Mouse (Mus musculus) embryonic facial prominence, embryonic 14.5 days (tissue): ENCODE results near the gene Olfr671. TPM values are rescaled to one million over a fixed set of nuclear protein-coding genes. Genes with fewer than 3 reads are reported as not detected.
A peak's percentile ranks its signal among the peaks of the same experiment; 100 is the strongest.
"Not testable (repeated sequence)": the region's sequence is repeated elsewhere in the genome, so short reads cannot be mapped to it uniquely, and the experiment has no call there.

Source experiments
- ATAC-seq: fragments of 200-750 bp; cut with Nextera tagmentation; 2 replicates; pipeline ENCODE4 v1.8.0; 2017; ENCODE audit warnings: low read depth, moderate number of reproducible peaks, moderate TSS enrichment
- DNase-seq: peaks from one replicate; pipeline ENCODE4 v3.0.0-alpha.2; 2015; ENCODE audit warnings: low spot score
- H3K27ac ChIP-seq: fragments of 300-500 bp; sonication (generic); replicated peaks from 2 replicates; pipeline ENCODE4 v1.5.1; 2014; ENCODE audit warnings: low read depth, mild to moderate bottlenecking, low read length, moderate library complexity
- H3K27me3 ChIP-seq: fragments of 300-500 bp; sonication (generic); replicated peaks from 2 replicates; pipeline ENCODE4 v1.6.1; 2014; ENCODE audit warnings: low read length; ENCODE audit not compliant: control insufficient read depth, insufficient read depth
- H3K36me3 ChIP-seq: fragments of 300-500 bp; sonication (generic); 2 replicates; pipeline ENCODE4 v1.6.1; 2014; ENCODE audit warnings: low read length, mixed read lengths; ENCODE audit not compliant: control insufficient read depth, insufficient read depth
- H3K4me1 ChIP-seq: fragments of 300-500 bp; sonication (generic); 2 replicates; pipeline ENCODE4 v1.6.1; 2014; ENCODE audit warnings: antibody characterized with exemption, low read length; ENCODE audit not compliant: control insufficient read depth, insufficient read depth
- H3K4me2 ChIP-seq: fragments of 300-500 bp; sonication (generic); 2 replicates; pipeline ENCODE4 v1.6.1; 2014; ENCODE audit warnings: low read depth, mild to moderate bottlenecking, low read length, moderate library complexity, mixed read lengths
- H3K4me3 ChIP-seq: fragments of 300-500 bp; sonication (generic); 2 replicates; pipeline ENCODE4 v1.5.1; 2014; ENCODE audit warnings: low read depth, mild to moderate bottlenecking, low read length
- H3K9ac ChIP-seq: fragments of 300-500 bp; sonication (generic); 2 replicates; pipeline ENCODE4 v1.6.1; 2014; ENCODE audit warnings: low read depth, mild to moderate bottlenecking, low read length, moderate library complexity, mixed read lengths
- H3K9me3 ChIP-seq: fragments of 300-500 bp; sonication (generic); 2 replicates; pipeline ENCODE4 v1.6.1; 2016; ENCODE audit warnings: low read length; ENCODE audit not compliant: control insufficient read depth
- WGBS: fragments of 180-500 bp; shearing (Covaris S2); extraction: QIAGEN DNeasy Blood & Tissue Kit; methylation state at CpG from one replicate; pipeline ENCODE4 v1.1.7; 2014; 5-methylcytosine and 5-hydroxymethylcytosine counted together
- polyA plus RNA-seq: library from polyadenylated mRNA; unstranded; fragments of >200 nt; fragmentation: Nextera tagmentation; extraction: Ambion mirVana; gene quantifications from 2 replicates; pipeline ENCODE4 v1.2.1, GENCODE M21; 2014

Gene Olfr671
- not detected in 2 replicates for polyA plus RNA-seq

DNA sequence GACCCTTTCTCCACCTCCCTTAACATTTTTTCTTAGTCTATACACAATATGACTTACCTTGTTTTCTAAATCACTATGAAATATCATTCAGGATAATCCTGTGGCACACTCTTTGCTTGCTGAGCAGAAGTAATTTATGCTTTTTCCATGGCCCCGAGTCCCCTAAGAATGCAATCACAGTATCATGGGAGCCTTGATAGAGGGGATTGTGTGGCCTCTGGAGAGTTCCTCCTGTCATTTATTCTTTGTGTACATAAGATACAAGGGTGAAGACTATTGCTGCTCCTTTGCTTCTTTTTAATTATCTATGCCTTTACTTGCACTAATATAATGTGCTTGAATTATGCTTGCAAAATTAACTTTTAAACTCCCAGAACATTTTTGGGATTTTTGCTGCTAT lies at the start of gene Olfr671:
Gene Olfr671, minus strand, starts transcription at position 101 of the 400 bp plus-strand sequence.
- Histone ChIP-seq H3K36me3 (no peaks in the 10 kb centered on the region), H3K9ac (no peak within 1 kb of the TSS), H3K27me3 (no peaks in the 10 kb centered on the region), H3K4me3 (no peak within 1 kb of the TSS), H3K4me2 (no peak within 1 kb of the TSS), H3K9me3 (no peaks in the 10 kb centered on the region), H3K27ac (no peak within 1 kb of the TSS), H3K4me1 (no peaks in the 10 kb centered on the region)
- no peak for DNase-seq
- no peak for ATAC-seq
- WGBS: 75% methylated on average over 1 of the region's 1 CpGs

DNA sequence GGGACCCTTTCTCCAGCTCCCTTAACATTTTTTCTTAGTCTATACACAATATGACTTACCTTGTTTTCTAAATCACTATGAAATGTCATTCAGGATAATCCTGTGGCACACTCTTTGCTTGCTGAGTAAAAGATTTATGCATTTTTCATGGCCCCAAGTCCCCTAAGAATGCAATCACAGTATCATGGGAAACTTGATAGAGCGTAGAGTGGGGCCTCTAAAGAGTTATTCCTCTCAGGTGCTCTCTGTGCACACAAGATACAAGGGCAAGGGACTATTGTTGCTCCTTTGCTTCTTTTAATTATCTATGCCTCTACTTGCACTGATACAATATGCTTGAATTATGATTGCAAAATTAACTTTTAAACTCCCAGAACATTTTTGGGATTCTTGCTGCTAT lies 49.4 kb upstream of the Olfr671 start, which contains the start of gene Olfr675:
Gene Olfr675, minus strand, starts transcription at position 101 of the 400 bp plus-strand sequence.
- Histone ChIP-seq H3K9ac (no peak within 1 kb of the TSS), H3K4me1 (no peaks in the 10 kb centered on the region; the same call in 1 of the 2 replicates), H3K4me2 (no peak within 1 kb of the TSS), H3K36me3 (no peaks in the 10 kb centered on the region), H3K4me3 (no peak within 1 kb of the TSS), H3K27ac (no peak within 1 kb of the TSS), H3K9me3 (no peaks in the 10 kb centered on the region), H3K27me3 (no peaks in the 10 kb centered on the region)
- WGBS: 60% methylated on average over 1 of the region's 1 CpGs
- DNase-seq (no peak), ATAC-seq (no peak)

DNA sequence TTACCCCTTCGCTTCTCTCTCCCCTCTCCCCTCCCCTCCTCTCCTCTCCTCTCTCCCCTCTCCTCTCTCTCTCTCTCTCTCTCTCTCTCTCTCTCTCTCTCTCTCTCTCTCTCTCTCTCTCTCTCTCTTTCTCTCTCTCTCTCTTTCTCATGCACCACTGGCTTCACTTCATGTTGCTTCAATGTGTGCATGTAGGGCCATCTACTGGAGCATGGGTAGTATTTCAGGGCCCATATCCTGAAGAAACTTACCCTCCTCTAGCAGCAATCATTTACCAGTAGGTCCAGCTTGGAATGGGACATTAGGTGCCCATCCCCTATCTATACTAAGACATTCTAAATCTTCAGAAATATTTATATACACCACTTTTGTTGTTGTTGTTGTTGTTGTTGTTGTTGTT lies 43.6 kb upstream of the Olfr671 start:
- WGBS: 53% methylated on average over 1 of the region's 1 CpGs
- ATAC-seq (no peak), DNase-seq (peak; percentile 2)
- H3K9me3 ChIP-seq: no peaks in the 10 kb centered on the region
- H3K4me1 ChIP-seq: no peaks in the 10 kb centered on the region
- no peak overlapping the region for H3K4me3 ChIP-seq
- H3K27ac ChIP-seq: no peak overlapping the region
- H3K36me3 ChIP-seq: no peaks in the 10 kb centered on the region
- no peaks in the 10 kb centered on the region for H3K27me3 ChIP-seq
- no peak overlapping the region for H3K9ac ChIP-seq
- no peak overlapping the region for H3K4me2 ChIP-seq

DNA sequence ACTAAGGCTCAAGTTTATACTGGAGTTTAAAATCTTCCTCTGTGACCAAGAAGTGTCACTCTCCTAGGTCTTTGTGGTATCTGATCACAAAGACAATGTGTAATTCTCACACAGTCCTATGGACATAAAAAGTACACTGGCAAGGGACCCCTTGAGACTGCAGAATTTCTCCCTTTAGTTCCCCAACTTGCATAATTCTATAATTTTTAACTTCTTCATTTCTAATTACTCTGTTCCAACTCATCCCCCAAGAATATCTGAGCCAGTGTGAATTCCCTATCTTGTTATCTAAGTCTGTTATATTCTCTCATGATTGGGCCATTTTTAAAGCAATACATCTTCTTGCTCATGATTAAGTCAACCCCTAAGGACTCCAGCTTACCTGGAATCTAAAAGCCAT lies 23.0 kb upstream of the Olfr671 start, which contains the start of gene Olfr672:
Gene Olfr672, minus strand, starts transcription at position 101 of the 400 bp plus-strand sequence.
- H3K4me1 ChIP-seq: no peaks in the 10 kb centered on the region
- H3K36me3 ChIP-seq: no peaks in the 10 kb centered on the region
- no peak within 1 kb of the TSS for H3K27ac ChIP-seq
- no peak within 1 kb of the TSS for H3K9ac ChIP-seq
- no peaks in the 10 kb centered on the region for H3K27me3 ChIP-seq
- no peak within 1 kb of the TSS for H3K4me3 ChIP-seq
- ATAC-seq (no peak), DNase-seq (no peak)
- H3K4me2 ChIP-seq: no peak within 1 kb of the TSS
- no peaks in the 10 kb centered on the region for H3K9me3 ChIP-seq

GRCm38 (mm10) chr7:104972507-104972906 lies 6.4 kb downstream of the Olfr671 start:
- DNase-seq, H3K27ac ChIP-seq, H3K4me2 ChIP-seq, H3K4me1 ChIP-seq, H3K9me3 ChIP-seq, H3K9ac ChIP-seq, H3K36me3 ChIP-seq, H3K4me3 ChIP-seq, H3K27me3 ChIP-seq, ATAC-seq: not testable (repeated sequence)
- 69% methylated on average over 2 of the region's 2 CpGs for WGBS

DNA sequence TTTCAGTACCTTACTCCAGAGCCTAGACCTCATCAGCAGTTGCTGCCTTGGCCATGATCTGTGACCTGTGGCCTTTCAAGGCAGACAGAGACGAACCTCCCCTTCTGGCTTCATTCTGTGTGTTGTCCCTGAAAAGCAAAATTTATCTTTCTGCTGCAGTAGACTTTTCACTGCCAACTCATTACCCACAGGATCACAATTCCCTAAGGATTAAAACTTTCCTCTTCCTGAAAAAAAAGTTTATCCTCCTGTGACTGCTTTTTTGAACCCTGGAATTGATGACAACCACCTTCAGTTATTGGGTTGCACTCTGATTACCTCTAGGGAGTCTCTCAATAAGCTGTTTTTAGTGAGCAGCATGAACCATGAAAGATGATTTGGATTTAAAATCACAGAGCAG lies 16.4 kb downstream of the Olfr671 start, which contains the start of gene Olfr670:
Gene Olfr670, minus strand, starts transcription at position 101 of the 400 bp plus-strand sequence.
- no peak within 1 kb of the TSS for H3K27ac ChIP-seq
- WGBS: 47% methylated on average over 1 of the region's 1 CpGs
- no peaks in the 10 kb centered on the region for H3K36me3 ChIP-seq
- H3K9ac ChIP-seq: no peak within 1 kb of the TSS
- H3K4me2 ChIP-seq: no peak within 1 kb of the TSS
- DNase-seq (no peak), ATAC-seq (no peak)
- H3K4me3 ChIP-seq: no peak within 1 kb of the TSS
- H3K4me1 ChIP-seq: no peaks in the 10 kb centered on the region
- H3K27me3 ChIP-seq: no peaks in the 10 kb centered on the region
- H3K9me3 ChIP-seq: no peaks in the 10 kb centered on the region

GRCm38 (mm10) chr7:104950234-104950633 lies 28.7 kb downstream of the Olfr671 start:
- DNase-seq, H3K9ac ChIP-seq, H3K9me3 ChIP-seq, H3K4me1 ChIP-seq, H3K27me3 ChIP-seq, H3K27ac ChIP-seq, ATAC-seq, H3K36me3 ChIP-seq, H3K4me2 ChIP-seq, H3K4me3 ChIP-seq: not testable (repeated sequence)
- WGBS: 92% methylated on average over 16 of the region's 16 CpGs

- 84% methylated on average over 1 of the region's 1 CpGs for WGBS
- no peak within 1 kb of the TSS for H3K4me2 ChIP-seq
- no peak for ATAC-seq
These were observed 45.0 kb downstream of the Olfr671 start, which contains the start of gene Olfr669 for GRCm38 (mm10) chr7:104933940-104934339. TSS of gene Olfr669 (plus strand) at chr7:104934240.

GRCm38 (mm10) chr7:104927957-104928356 lies 51.0 kb downstream of the Olfr671 start, which contains the start of gene Olfr668:
TSS of gene Olfr668 (minus strand) at chr7:104928057.
- Histone ChIP-seq H3K4me2 (no peak within 1 kb of the TSS), H3K4me1 (no peaks in the 10 kb centered on the region), H3K9ac (no peak within 1 kb of the TSS), H3K4me3 (no peak within 1 kb of the TSS), H3K27me3 (no peaks in the 10 kb centered on the region), H3K36me3 (no peaks in the 10 kb centered on the region), H3K9me3 (no peaks in the 10 kb centered on the region), H3K27ac (no peak within 1 kb of the TSS)
- no peak for ATAC-seq
- DNase-seq: no peak
- 81% methylated on average over 1 of the region's 1 CpGs for WGBS

More at GRCm38 (mm10) chr7:104933940-104934339, 45.0 kb downstream of the Olfr671 start, which contains the start of gene Olfr669:
- H3K9me3 ChIP-seq: no peaks in the 10 kb centered on the region
- H3K4me3 ChIP-seq: no peak within 1 kb of the TSS
- no peak within 1 kb of the TSS for H3K9ac ChIP-seq
- no peak for DNase-seq
- no peaks in the 10 kb centered on the region for H3K4me1 ChIP-seq
- no peak within 1 kb of the TSS for H3K27ac ChIP-seq
- H3K36me3 ChIP-seq: no peaks in the 10 kb centered on the region
- H3K27me3 ChIP-seq: no peaks in the 10 kb centered on the region
